Mouse (Mus musculus) ZHBTc4 (cell line): ENCODE data around the gene Shd.
A peak's percentile ranks its signal among the peaks of the same experiment; 100 is the strongest.
"Not testable (repeated sequence)": the region's sequence is repeated elsewhere in the genome, so short reads cannot be mapped to it uniquely, and the experiment has no call there.

Experiments
- DNase-seq: peaks from one replicate; pipeline ENCODE4 v3.0.0-alpha.2; 2011; ENCODE audit warnings: low read depth, low spot score

The Shd gene

DNA sequence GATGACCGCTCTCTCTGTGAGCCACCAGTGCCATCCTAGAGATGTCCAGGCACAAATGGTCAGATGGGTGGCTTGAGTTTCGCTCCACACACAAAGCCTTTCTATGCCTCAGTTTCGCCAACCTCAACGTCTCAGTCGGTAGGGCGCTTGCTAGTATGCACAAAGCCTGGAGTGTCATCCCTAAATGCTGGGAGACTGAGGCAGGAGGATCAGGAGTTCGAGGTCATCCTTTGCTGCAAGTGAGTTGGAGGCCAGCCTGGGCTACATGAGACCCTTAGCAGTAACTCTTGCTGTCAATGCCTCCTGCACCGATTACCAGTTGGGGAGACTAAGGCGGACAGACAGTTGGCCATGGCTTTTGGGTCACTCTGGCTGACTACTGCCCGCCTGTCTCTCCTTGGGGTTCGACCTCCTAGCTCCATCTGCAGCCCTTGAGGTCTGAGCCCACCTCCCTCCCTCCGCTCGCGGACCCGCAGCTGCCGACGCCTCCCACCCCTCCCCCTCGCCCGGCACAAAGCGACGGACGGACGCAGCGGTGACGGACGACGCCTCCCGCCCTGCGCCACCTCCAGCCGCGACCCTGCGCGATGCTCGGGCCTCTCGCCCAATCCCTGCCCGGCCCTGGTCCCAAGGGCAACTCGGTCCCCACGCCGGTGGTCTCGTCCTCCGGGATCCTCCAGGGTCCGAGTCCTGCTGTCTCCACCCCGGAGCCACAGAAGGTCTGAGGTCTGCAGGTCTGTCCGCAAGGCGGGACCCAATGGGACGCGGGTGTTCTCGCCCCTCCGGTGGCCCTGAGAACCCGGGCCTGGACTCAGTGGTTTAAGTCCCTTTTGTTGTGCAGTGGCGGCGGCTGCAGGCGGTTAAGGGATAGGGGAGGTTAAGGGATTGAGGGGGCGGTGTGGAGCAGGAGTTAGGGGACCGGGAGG is at the start of gene Shd:
TSS of gene Shd (plus strand) at position 502 of the 926 bp plus-strand sequence.
- peak; percentile 46 for DNase-seq

DNA sequence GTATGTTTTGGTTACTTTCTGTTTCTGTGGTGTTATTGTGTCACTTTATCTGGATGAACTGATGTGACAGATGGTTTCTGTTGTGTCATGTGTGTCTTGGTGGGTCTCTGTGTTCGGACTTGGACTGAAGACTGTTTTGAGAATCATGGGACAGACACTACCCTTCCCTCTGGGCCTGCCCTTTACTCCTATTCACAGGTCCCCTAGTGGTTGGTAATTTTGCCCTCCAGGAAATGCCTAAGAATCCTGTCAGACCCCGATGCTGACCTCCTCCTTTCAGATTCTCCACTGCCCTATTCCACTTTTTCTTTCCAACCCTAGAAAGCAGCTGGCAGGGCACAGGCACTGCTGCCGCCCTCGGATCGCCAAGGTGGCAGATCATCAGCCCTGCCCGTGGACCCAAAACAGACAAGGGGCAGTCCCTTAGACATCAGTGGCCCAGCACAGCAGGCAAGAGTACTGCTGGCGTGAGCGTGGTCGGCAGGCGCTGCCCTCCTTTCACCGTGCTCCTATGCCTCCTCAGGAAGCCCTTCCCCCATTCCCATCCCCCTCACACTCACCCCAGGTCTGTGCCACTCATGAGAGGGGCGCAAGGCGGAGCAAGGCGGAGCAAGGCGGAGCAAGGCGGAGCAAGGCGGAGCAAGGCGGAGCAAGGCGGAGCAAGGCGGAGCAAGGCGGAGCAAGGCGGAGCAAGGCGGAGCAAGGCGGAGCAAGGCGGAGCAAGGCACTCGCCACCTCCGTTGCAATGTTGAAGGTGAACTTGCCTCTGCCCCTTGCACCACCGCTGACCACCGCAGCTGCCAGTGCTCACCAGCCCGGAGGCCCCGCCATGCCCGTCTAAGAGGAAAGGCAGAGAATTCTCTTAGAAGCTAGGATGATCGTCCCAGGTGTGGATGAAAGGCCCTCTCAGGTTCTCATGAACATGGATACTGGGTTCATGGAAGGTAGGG is 38.4 kb upstream of the Shd start:
- peak; percentile 89 for DNase-seq

DNA sequence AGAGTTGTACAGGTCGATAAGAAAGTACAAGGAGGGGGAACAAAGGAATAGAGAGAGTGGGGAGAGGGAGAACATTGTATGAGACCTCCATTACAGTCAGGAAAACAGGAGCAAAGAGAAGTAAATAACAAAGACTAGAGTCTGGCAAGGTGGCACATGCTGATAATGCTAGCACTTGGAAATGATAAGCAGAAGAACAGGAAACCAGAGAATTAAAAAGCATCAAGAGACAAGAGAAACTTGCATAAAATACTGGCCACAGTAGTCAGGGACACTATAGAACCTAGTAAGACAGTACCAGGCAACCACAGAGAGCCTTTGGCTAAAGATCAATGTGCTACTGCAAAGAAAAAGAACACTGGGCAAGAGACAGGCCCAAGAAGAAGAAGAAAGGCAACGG is 37.6 kb upstream of the Shd start:
- DNase-seq = no peak

DNA sequence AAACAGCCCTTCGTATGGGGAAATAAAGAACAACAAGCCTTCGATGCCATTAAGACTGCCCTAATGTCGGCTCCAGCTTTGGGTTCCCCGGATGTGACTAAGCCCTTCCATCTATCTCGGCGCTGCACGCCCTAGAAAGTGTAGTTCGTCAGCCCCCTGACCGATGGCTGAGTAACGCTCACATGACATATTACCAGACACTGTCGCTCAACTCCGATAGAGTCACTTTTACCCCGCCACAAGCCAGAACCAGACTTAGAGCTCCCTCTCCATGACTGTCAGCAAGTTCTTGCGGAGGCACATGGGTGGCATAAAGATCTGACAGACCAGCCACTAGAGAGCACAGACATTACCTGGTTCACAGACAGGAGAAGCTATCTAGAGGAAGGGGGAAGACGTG is 37.1 kb upstream of the Shd start:
- no peak for DNase-seq

DNA sequence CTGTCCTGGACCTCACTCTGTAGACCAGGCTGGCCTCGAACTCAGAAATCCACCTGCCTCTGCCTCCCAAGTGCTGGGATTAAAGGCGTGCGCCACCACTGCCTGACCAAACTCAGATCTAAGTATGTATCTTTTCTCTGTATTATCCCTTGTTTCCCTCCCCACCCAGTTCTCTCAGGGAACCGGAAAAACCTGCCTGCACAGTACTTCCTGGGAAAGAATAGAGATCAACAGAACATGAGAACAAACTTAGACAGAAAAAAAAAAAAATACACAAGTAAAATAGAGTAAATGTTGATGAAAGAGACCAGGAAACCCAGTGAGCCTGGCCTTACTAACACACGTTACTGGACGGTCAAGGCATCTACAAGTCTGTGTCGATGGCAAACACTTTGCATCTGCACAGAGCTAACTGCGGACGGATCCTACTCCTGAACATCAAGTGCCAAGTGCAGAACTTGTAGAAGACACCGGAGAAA is 25.8 kb upstream of the Shd start:
- not testable (repeated sequence) for DNase-seq

DNA sequence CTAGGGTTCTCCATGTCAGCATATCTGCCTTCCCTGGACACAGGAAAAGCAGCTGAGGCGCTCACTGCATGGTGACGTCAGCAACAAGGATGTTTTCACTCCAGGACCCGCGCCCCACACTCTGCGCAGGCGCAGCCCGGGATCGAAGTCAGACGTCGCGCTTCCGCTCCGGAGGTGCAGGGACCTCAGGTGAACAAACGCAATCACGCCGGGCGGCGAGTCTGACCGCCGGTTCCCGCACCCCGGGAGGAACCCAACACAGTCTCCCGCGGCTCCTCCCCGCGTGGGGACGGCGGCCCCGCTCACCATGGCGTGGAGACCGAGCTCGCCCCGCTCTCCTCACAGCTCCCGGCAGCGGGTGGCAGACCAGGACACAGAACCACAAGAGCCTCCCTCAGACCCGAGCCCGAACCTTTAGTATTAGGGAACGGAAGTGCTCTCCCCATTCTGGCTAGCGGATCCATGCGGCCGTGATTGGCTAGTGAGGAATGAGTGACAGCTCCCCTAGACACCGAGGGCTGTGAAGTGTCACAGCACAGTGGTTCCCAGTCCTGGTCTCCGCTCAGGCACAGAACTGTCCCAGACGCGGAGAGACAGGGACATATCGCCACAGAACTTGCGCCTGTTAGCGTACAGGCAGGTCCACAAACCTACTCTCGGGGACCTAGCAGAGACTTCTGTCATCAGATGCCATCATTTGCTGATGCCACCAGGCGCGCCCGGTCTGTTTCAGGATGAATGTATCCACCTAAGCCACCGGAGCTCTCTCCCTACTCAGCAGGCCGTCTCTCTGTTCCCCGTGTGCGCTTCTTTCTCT is 25.2 kb upstream of the Shd start:
- peak; percentile 92 for DNase-seq

DNA sequence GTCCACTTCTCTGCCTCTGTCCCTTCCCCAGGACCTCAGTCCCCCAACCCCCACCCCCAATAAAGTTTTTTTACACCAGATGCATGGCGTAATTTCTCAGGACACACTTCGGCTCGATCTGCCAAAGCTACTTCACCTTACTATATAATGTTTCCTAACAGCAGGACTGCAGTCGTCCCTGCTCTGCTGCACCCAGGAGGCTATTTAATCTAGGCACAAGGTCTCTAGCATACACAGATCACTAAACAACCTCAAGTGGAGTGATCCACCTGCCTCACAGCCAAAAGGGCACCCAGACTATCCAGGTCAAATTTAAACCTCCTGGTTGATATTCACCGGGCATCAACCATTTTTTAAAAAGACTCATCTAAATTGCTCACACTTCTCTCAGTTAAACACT is 24.6 kb upstream of the Shd start:
- no peak for DNase-seq

DNA sequence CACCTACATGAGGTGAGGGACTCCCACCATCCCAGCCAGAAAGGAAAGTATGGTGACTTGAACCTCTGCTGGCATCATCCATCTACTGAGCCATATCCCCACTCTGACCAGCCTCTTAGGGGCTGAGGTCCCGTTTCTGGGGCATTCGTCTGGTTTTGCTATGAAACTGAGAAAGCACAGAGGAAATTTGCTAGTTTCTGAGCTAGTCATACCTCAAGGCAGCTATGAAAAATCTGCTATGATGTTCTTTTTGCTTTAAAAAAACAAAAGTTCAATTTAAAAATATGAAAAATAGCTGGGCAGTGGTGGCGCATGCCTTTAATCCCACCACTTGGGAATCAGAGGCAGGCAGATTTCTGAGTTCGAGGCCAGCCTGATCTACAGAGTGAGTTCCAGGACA is 21.6 kb upstream of the Shd start:
- DNase-seq = no peak

DNA sequence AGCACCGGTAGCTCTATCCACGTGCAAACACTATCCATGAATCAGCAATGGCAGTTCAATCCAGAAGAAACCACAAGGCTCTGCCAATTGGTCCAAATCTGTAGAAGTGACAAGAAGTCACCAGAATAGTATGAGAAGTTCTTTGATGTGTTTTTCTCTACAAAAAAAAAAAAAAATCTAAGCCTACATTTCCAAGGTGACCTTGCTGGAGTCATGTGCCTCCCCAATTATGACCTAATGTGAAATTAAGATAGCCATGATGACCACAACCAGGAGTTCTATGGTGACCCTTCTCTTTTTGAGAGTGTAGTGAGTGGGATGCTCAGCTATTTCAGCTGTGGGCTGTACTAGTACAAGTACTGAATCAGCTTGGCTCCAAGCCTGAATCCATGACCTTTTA is 20.9 kb upstream of the Shd start, which contains the start of gene Zfp119b:
TSS of gene Zfp119b (minus strand) at position 101 of the 400 bp plus-strand sequence.
- no peak for DNase-seq

DNA sequence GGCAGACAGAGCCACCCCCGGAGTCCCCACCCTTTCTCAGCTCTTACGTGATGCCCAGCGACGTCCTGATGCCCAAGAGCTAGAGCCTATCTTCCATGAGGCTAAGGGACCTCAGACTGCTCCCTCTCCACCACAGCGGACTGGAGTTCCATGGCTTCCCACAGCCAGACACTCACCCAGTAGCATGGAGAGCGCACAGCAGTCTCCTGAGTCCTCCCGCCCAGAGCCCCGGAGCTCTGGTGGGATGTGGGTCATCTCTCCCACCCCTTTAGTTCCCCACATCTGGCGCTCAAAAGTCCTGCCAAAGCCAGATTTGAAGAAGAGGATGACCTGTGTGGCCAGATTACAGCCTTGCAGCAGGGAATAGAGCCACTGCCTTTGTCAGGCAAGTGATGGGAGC is 19.7 kb upstream of the Shd start:
- DNase-seq = no peak

DNA sequence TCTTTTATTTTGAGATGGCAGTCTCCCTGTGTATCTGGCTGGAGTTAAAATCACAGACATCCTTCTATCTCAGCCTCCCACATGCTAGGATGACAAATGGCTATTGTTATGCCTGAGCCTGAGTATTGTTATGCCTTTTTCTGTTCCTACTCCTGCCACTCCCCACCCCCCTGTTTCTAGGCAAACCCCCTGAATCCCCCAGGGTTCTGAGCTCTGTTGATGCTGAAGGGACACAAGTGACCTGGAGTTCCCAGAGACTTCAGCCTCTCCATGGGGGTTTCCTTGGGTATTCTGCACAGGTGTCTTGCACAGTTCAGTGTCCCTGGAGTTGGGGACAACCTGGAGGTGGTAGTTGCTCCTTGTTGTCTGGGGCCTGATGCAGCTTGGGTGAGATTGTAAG is 18.2 kb upstream of the Shd start:
- peak; percentile 67 for DNase-seq

DNA sequence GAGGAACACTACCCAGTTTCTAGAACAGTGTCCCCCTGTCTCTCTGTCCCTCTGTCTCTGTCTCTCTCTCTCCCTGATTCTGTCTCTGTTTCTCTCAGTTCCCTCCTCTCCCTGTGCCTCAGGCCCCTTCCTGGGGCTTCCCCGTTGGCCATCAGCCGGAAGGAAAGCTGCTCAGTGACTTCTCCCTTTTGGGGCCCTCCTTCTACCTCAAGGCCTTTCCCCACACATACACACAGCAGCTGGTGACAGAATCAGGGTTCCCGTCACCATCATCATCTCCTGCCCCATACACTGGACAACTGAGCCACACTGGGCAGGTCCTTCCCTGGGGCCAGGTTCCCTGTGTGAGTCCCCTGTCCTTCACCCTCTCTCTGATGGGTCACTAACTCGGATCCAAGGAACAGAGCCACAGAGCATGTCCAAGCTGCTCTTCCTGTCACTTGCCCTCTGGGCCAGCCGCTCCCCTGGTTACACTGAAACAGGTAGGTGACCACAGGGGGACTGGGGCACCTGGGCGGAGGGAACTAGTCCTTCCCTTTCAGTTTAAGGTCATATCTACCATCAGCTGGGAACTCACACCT is 17.7 kb upstream of the Shd start, which contains the start of gene Ebi3:
TSS of gene Ebi3 (plus strand) at position 194 of the 581 bp plus-strand sequence.
- DNase-seq = no peak

DNA sequence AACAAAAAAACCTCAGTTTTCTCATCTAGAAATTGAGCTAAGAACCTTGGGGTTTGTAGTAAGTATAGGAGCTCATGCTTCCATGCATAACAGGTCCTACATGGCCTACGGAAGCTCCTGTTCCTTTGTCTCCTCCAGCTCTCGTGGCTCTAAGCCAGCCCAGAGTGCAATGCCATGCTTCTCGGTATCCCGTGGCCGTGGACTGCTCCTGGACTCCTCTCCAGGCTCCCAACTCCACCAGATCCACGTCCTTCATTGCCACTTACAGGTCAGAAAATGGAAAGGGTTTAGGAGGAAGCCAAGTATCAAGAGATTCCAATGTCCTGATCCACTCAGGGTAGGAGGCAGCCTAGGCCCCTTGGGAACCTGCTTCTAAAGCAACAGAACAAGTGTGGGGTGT is 16.5 kb upstream of the Shd start:
- no peak for DNase-seq

DNA sequence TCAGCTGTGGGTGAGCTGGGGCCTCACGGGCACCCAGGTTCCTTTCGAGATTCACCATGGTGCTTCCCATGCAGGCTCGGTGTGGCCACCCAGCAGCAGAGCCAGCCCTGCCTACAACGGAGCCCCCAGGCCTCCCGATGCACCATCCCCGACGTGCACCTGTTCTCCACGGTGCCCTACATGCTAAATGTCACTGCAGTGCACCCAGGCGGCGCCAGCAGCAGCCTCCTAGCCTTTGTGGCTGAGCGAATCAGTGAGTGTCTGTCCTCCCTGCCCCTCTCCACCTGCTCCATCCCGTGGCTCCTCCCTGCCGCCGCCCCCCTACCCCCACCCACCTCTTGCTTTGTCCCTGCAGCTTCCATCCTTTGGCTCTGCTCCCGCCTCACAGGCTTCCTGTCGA is 16.0 kb upstream of the Shd start:
- DNase-seq = peak; percentile 52

DNA sequence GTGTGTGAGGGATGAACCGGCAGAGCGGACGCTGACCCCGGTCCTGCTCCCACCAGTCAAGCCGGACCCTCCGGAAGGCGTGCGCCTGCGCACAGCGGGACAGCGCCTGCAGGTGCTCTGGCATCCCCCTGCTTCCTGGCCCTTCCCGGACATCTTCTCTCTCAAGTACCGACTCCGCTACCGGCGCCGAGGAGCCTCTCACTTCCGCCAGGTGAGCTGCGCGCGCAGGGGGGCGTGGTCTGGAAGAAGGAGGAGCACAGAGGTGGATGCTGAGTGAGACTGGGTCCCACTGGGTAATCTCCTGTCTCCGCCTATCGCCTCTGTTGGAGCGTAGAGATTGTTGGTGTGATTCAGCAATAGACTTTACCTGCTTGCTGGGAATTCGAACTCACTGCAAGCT is 14.1 kb upstream of the Shd start:
- peak; percentile 95 for DNase-seq

DNA sequence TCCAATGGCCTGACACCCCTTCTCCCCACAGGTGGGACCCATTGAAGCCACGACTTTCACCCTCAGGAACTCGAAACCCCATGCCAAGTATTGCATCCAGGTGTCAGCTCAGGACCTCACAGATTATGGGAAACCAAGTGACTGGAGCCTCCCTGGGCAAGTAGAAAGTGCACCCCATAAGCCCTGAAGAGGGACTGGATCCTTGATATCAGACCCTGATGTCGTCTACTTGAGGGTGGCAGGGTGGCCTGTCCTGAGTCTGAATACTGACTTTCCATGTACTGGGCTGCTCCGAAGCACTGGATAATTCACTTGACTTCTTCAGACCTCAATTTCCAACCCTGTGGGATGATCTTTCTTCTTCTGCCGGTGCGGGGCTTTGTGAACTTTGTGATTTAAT is 13.7 kb upstream of the Shd start:
- DNase-seq = no peak

DNA sequence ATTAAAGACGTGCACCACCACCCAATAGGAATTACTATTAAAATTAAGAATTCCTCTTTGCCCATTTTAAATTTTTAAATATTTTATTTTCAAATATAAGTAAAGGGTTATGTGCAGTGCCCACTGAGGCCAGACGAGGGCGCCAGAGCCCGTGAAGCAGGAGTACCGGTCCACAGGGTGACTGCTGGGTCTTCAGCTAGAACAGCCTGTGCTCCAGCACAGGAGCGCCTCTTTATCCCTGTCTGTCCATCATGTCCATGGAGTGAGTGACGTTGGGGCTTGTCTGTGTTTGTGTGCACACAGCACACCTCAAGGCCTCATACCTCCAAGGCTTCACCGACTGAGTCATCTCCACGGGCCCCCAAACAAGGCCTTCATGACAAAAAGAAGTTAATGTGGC is 13.1 kb upstream of the Shd start:
- peak; percentile 79 for DNase-seq

DNA sequence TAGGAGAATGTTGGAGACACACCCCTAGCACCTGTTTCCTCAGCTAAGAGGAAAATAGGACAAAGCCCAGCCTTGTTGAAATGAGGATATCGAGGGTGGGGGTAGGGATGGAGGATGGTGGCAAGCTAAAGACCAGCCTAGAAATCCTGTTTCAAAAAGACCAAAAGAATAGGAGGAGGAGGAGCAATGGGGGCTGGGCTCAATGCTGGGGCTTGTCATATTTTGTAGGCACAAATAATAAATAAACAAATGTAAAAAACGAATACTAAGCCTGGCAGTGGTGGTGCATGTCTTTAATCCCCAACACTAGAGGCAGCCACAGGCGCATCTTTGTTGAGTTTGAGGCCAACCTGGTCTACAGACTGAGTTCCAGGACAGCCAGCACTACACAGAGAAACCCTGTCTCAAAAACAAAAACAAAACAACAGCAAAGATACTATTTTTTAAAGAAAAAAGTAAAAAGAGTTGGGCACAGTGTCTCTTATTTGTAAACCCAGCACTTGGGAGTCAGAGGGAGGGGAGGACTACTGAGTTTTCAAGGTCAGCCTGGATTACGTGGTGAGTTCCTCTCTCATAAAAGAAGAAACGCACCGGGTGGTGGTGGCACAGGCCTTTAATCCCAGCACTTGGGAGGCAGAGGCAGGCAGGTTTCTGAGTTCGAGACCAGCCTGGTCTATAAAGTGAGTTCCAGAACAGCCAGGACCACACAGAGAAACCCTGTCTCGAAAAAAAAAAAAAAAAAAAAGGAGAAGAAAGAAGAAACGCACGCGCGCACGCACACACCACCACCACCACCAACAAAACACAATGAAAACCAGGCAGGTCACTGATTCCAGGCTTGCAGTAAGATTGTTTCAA is 12.3 kb upstream of the Shd start:
- no peak for DNase-seq

DNA sequence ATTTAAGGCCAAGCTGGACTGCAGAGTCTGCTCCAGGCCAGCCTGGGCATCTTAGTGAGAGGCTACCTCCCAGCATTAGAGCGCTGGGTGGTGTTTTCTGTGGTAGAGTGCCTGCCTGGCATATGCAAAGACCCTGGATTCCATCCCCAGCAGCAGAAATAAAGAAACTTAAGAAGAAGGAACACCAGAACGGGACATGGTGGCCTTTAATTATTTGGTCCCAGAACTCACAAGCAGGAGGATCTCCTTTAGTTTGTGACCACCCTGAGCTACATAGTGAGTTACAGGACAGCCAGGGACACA is 11.7 kb upstream of the Shd start:
- no peak for DNase-seq
